Mouse (Mus musculus) forebrain, embryonic 11.5 days (tissue): ENCODE results near the gene Trp53rkb. TPM values are rescaled to one million over a fixed set of nuclear protein-coding genes. Genes with fewer than 3 reads are reported as not detected.

Experiments used
- ATAC-seq: fragments of 200-750 bp; cut with Nextera tagmentation; replicated peaks from 2 replicates; pipeline ENCODE4 v1.8.0; 2017; ENCODE audit warnings: moderate TSS enrichment; ENCODE audit not compliant: low FRiP score
- DNase-seq: peaks from one replicate; pipeline ENCODE4 v3.0.0-alpha.2; 2017; ENCODE audit warnings: low spot score
- H3K27ac ChIP-seq: fragments of 300-500 bp; sonication (generic); 2 replicates; pipeline ENCODE4 v1.5.1; 2014; ENCODE audit warnings: low read depth, low read length
- H3K27me3 ChIP-seq: fragments of 300-500 bp; sonication (generic); 2 replicates; pipeline ENCODE4 v1.6.1; 2014; ENCODE audit warnings: mild to moderate bottlenecking, low read length, mixed read lengths; ENCODE audit not compliant: control insufficient read depth, insufficient read depth
- H3K36me3 ChIP-seq: fragments of 300-500 bp; sonication (generic); 2 replicates; pipeline ENCODE4 v1.6.1; 2014; ENCODE audit warnings: mild to moderate bottlenecking, low read length, moderate library complexity, mixed read lengths; ENCODE audit not compliant: control insufficient read depth, insufficient read depth
- H3K4me1 ChIP-seq: fragments of 300-500 bp; sonication (generic); replicated peaks from 2 replicates; pipeline ENCODE4 v1.6.1; 2014; ENCODE audit warnings: low read length, mixed read lengths; ENCODE audit not compliant: control insufficient read depth, insufficient read depth
- H3K4me2 ChIP-seq: fragments of 300-500 bp; sonication (generic); 2 replicates; pipeline ENCODE4 v1.6.1; 2014; ENCODE audit warnings: low read depth, mild to moderate bottlenecking, low read length, moderate library complexity, mixed read lengths; ENCODE audit not compliant: severe bottlenecking
- H3K4me3 ChIP-seq: fragments of 300-500 bp; sonication (generic); 2 replicates; pipeline ENCODE4 v1.5.1; 2014; ENCODE audit warnings: low read depth, low read length
- H3K9ac ChIP-seq: fragments of 300-500 bp; sonication (generic); 2 replicates; pipeline ENCODE4 v1.6.1; 2014; ENCODE audit warnings: low read length
- H3K9me3 ChIP-seq: fragments of 300-500 bp; sonication (generic); 2 replicates; pipeline ENCODE4 v1.6.1; 2016; ENCODE audit warnings: low read length, mixed read lengths; ENCODE audit not compliant: control insufficient read depth
- WGBS: fragments of 180-500 bp; shearing (Covaris S2); extraction: QIAGEN DNeasy Blood & Tissue Kit; methylation state at CpG from one replicate; pipeline ENCODE4 v1.1.7; 2014; 5-methylcytosine and 5-hydroxymethylcytosine counted together
- polyA plus RNA-seq: library from polyadenylated mRNA; unstranded; fragments of >200 nt; fragmentation: Nextera tagmentation; extraction: Ambion mirVana; gene quantifications from 2 replicates; pipeline ENCODE4 v1.2.1, GENCODE M21; 2014

Trp53rkb gene
- polyA plus RNA-seq, 1 experiment from 2014 or later, result 11.4 TPM

DNA sequence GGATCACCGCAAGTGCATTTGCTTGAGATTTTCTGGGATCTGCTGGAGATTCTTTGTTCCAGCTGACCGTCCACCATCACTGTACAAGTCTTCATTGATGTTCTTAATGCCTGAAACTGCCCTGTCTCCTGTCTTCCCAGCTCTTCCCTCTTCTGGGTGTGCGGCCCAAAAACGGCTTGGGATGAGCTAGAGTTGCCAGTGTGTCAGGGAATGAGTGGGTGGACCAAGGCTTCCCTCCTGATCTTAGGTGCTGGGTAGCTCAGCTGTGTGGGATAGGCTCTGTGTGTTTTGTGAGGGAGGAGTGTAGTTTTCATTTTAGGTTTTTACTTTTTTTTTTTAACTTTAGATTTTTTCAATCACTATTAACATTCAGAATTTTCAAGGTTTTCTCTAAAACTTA is 42.5 kb downstream of the Trp53rkb start:
- 92% methylated on average over 4 of the region's 4 CpGs for WGBS
- no peaks in the 10 kb centered on the region for H3K4me1 ChIP-seq
- no peaks in the 10 kb centered on the region for H3K27me3 ChIP-seq
- H3K9ac ChIP-seq, result no peak overlapping the region
- no peaks in the 10 kb centered on the region for H3K36me3 ChIP-seq
- DNase-seq (no peak), ATAC-seq (no peak)
- no peak overlapping the region for H3K4me3 ChIP-seq
- no peak overlapping the region for H3K27ac ChIP-seq
- H3K9me3 ChIP-seq, result no peaks in the 10 kb centered on the region
- no peak overlapping the region for H3K4me2 ChIP-seq

DNA sequence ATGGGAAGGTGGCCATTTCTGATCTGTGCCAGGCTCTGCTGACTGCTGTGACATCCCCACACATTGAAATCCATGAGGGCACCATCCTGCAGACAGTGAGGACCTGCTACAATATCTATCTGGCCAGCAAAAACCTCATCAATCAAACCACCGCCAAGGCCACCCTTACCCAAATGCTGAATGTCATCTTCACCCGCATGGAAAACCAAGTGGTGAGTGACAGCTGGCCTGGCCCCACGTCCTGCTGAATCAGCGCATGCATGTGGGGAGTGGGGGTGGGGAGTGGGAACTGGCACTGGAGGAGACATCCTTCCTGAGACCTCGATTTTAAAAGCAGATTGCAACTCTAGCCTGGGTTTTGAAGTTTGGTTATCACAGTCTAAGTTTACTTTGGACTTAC is 43.2 kb downstream of the Trp53rkb start:
- ATAC-seq (no peak), DNase-seq (no peak)
- Histone ChIP-seq H3K4me2 (no peak overlapping the region), H3K9ac (no peak overlapping the region), H3K4me1 (no peaks in the 10 kb centered on the region), H3K27ac (no peak overlapping the region), H3K36me3 (no peaks in the 10 kb centered on the region), H3K27me3 (no peaks in the 10 kb centered on the region), H3K9me3 (no peaks in the 10 kb centered on the region), H3K4me3 (no peak overlapping the region)
- 87% methylated on average over 5 of the region's 5 CpGs for WGBS

DNA sequence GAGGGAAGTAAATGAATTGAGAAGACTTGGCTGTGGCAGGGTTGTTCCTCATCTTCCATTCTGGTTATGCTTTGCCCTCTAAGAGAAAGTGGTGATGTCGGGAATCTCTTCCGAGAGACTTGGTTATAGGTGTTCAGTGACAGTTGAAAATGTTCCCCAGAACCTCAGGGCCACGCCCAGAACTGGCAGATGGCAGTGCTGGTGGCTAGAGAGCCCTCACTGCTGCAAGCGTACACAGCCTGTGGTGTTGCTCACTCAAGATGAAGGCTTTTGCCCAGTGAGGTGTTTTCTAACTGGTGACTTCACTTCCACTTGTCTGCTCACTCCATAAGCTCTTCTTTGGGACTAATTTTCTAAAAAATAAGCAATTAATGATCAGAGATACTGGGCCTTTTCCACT is 49.5 kb downstream of the Trp53rkb start:
- no peak overlapping the region for H3K4me2 ChIP-seq
- DNase-seq, result no peak
- H3K4me3 ChIP-seq, result no peak overlapping the region
- no peaks in the 10 kb centered on the region for H3K36me3 ChIP-seq
- ATAC-seq, result no peak
- no peak overlapping the region for H3K9ac ChIP-seq
- no peaks in the 10 kb centered on the region for H3K4me1 ChIP-seq
- H3K9me3 ChIP-seq, result no peaks in the 10 kb centered on the region
- H3K27me3 ChIP-seq, result no peaks in the 10 kb centered on the region
- no peak overlapping the region for H3K27ac ChIP-seq
- WGBS, result 82% methylated on average over 4 of the region's 4 CpGs

Other genes starting within 250 kb of the Trp53rkb start
- gene Prex1, start 78.7 kb upstream of the Trp53rkb start, polyA plus RNA-seq, result 22.3 and 29.7 TPM in 2 replicates
- 5.2 and 6.1 TPM in 2 replicates for gene Arfgef2, start 13.1 kb downstream of the Trp53rkb start, polyA plus RNA-seq
- 222 and 240 TPM in 2 replicates for gene Cse1l, start 113.5 kb downstream of the Trp53rkb start, polyA plus RNA-seq
- gene Stau1, start 203.8 kb downstream of the Trp53rkb start, polyA plus RNA-seq, result 100 and 105 TPM in 2 replicates
- 56.8 and 60.3 TPM in 2 replicates for gene Ddx27, start 222.7 kb downstream of the Trp53rkb start, polyA plus RNA-seq